Mouse (Mus musculus) forebrain, embryonic 14.5 days (tissue): ENCODE data around the gene Rassf5. TPM values are rescaled to one million over a fixed set of nuclear protein-coding genes. Genes with fewer than 3 reads are reported as not detected.
A peak's percentile ranks its signal among the peaks of the same experiment; 100 is the strongest.

Experiments
- ATAC-seq: fragments of 200-750 bp; cut with Nextera tagmentation; 2 replicates; pipeline ENCODE4 v1.8.0; 2017; ENCODE audit warnings: mild to moderate bottlenecking, moderate library complexity
- DNase-seq: peaks from one replicate; pipeline ENCODE4 v3.0.0-alpha.2; 2015; ENCODE audit warnings: low spot score
- H3K27ac ChIP-seq: fragments of 300-500 bp; sonication (generic); 2 replicates; pipeline ENCODE4 v1.5.1; 2014; ENCODE audit warnings: low read depth, mild to moderate bottlenecking, control low read depth, low read length, moderate library complexity
- H3K27me3 ChIP-seq: fragments of 300-500 bp; sonication (generic); replicated peaks from 2 replicates; pipeline ENCODE4 v1.6.1; 2014; ENCODE audit warnings: low read length, control low read depth, mixed read lengths; ENCODE audit not compliant: control insufficient read depth, insufficient read depth
- H3K36me3 ChIP-seq: fragments of 300-500 bp; sonication (generic); 2 replicates; pipeline ENCODE4 v1.6.1; 2014; ENCODE audit warnings: low read length, control low read depth; ENCODE audit not compliant: control insufficient read depth, insufficient read depth
- H3K4me1 ChIP-seq: fragments of 300-500 bp; sonication (generic); 2 replicates; pipeline ENCODE4 v1.6.1; 2014; ENCODE audit warnings: antibody characterized with exemption, low read length, control low read depth; ENCODE audit not compliant: control insufficient read depth, insufficient read depth
- H3K4me2 ChIP-seq: fragments of 300-500 bp; sonication (generic); 2 replicates; pipeline ENCODE4 v1.6.1; 2014; ENCODE audit warnings: mild to moderate bottlenecking, control low read depth, low read length
- H3K4me3 ChIP-seq: fragments of 300-500 bp; sonication (generic); 2 replicates; pipeline ENCODE4 v1.5.1; 2014; ENCODE audit warnings: low read depth, low read length, control low read depth
- H3K9ac ChIP-seq: fragments of 300-500 bp; sonication (generic); 2 replicates; pipeline ENCODE4 v1.6.1; 2014; ENCODE audit warnings: mild to moderate bottlenecking, low read length, control low read depth, moderate library complexity
- H3K9me3 ChIP-seq: fragments of 300-500 bp; sonication (generic); replicated peaks from 2 replicates; pipeline ENCODE4 v1.6.1; 2016; ENCODE audit warnings: low read length, control low read depth, mixed read lengths; ENCODE audit not compliant: control insufficient read depth
- WGBS: fragments of 180-500 bp; shearing (Covaris S2); extraction: QIAGEN DNeasy Blood & Tissue Kit; methylation state at CpG from one replicate; pipeline ENCODE4 v1.1.7; 2014; 5-methylcytosine and 5-hydroxymethylcytosine counted together
- polyA plus RNA-seq: library from polyadenylated mRNA; unstranded; fragments of >200 nt; fragmentation: Nextera tagmentation; extraction: Ambion mirVana; gene quantifications from 2 replicates; pipeline ENCODE4 v1.2.1, GENCODE M21; 2014

The Rassf5 gene
- polyA plus RNA-seq, 1 experiment from 2014 or later, result 1.0 TPM

GRCm38 (mm10) chr1:131207531-131207930 lies 37.5 kb downstream of the Rassf5 start:
- H3K4me3 ChIP-seq, result no peak overlapping the region
- ATAC-seq, result peak; percentile 71
- 5% methylated on average over 5 of the region's 5 CpGs for WGBS
- DNase-seq, result peak; percentile 78
- H3K9me3 ChIP-seq, result no peaks in the 10 kb centered on the region
- H3K27ac ChIP-seq, result no peak overlapping the region
- H3K27me3 ChIP-seq, result no peaks in the 10 kb centered on the region
- no peak overlapping the region for H3K9ac ChIP-seq
- H3K4me2 ChIP-seq, result no peak overlapping the region
- H3K36me3 ChIP-seq, result no peaks in the 10 kb centered on the region
- no peaks in the 10 kb centered on the region for H3K4me1 ChIP-seq

GRCm38 (mm10) chr1:131206342-131206741 lies 38.7 kb downstream of the Rassf5 start:
- no peaks in the 10 kb centered on the region for H3K36me3 ChIP-seq
- H3K4me2 ChIP-seq, result no peak overlapping the region
- H3K27me3 ChIP-seq, result no peaks in the 10 kb centered on the region
- H3K4me1 ChIP-seq, result no peaks in the 10 kb centered on the region
- WGBS, result 87% methylated on average over 5 of the region's 5 CpGs
- H3K9me3 ChIP-seq, result no peaks in the 10 kb centered on the region
- H3K4me3 ChIP-seq, result no peak overlapping the region
- DNase-seq (no peak), ATAC-seq (no peak)
- H3K9ac ChIP-seq, result no peak overlapping the region
- H3K27ac ChIP-seq, result no peak overlapping the region

GRCm38 (mm10) chr1:131204461-131204860 lies 40.6 kb downstream of the Rassf5 start:
- no peak for ATAC-seq
- H3K27ac ChIP-seq, result no peak overlapping the region
- no peaks in the 10 kb centered on the region for H3K27me3 ChIP-seq
- no peaks in the 10 kb centered on the region for H3K4me1 ChIP-seq
- H3K4me2 ChIP-seq, result no peak overlapping the region
- H3K36me3 ChIP-seq, result no peaks in the 10 kb centered on the region
- H3K9ac ChIP-seq, result no peak overlapping the region
- no peak overlapping the region for H3K4me3 ChIP-seq
- no peak for DNase-seq
- WGBS, result 90% methylated on average over 8 of the region's 8 CpGs
- no peaks in the 10 kb centered on the region for H3K9me3 ChIP-seq

- ATAC-seq (no peak), DNase-seq (no peak)
- no peaks in the 10 kb centered on the region for H3K36me3 ChIP-seq
- 80% methylated on average over 4 of the region's 4 CpGs for WGBS
- H3K27me3 ChIP-seq, result no peaks in the 10 kb centered on the region
- no peaks in the 10 kb centered on the region for H3K9me3 ChIP-seq
- no peak overlapping the region for H3K27ac ChIP-seq
- H3K4me2 ChIP-seq, result no peak overlapping the region
- no peaks in the 10 kb centered on the region for H3K4me1 ChIP-seq
- H3K4me3 ChIP-seq, result no peak overlapping the region
- H3K9ac ChIP-seq, result no peak overlapping the region
These were observed 43.7 kb downstream of the Rassf5 start for GRCm38 (mm10) chr1:131201391-131201790.

GRCm38 (mm10) chr1:131200588-131200987 lies 44.5 kb downstream of the Rassf5 start:
- no peak overlapping the region for H3K4me2 ChIP-seq
- no peak overlapping the region for H3K9ac ChIP-seq
- H3K27me3 ChIP-seq, result no peaks in the 10 kb centered on the region
- no peaks in the 10 kb centered on the region for H3K4me1 ChIP-seq
- DNase-seq (peak; percentile 9), ATAC-seq (no peak)
- 66% methylated on average over 10 of the region's 10 CpGs for WGBS
- H3K36me3 ChIP-seq, result no peaks in the 10 kb centered on the region
- no peak overlapping the region for H3K27ac ChIP-seq
- no peak overlapping the region for H3K4me3 ChIP-seq
- H3K9me3 ChIP-seq, result no peaks in the 10 kb centered on the region

GRCm38 (mm10) chr1:131199976-131200375 lies 45.1 kb downstream of the Rassf5 start:
- Histone ChIP-seq H3K4me2 (no peak overlapping the region), H3K27me3 (no peaks in the 10 kb centered on the region), H3K9me3 (no peaks in the 10 kb centered on the region), H3K4me3 (no peak overlapping the region), H3K9ac (no peak overlapping the region), H3K36me3 (no peaks in the 10 kb centered on the region), H3K27ac (no peak overlapping the region), H3K4me1 (no peaks in the 10 kb centered on the region)
- ATAC-seq (0 out of 2 replicates have a peak, but pooled peaks have one; percentile 29), DNase-seq (no peak)
- 59% methylated on average over 12 of the region's 12 CpGs for WGBS

- no peaks in the 10 kb centered on the region for H3K9me3 ChIP-seq
- ATAC-seq (no peak), DNase-seq (no peak)
- H3K4me3 ChIP-seq, result no peak overlapping the region
- no peak overlapping the region for H3K27ac ChIP-seq
- H3K27me3 ChIP-seq, result no peaks in the 10 kb centered on the region
- no peak overlapping the region for H3K9ac ChIP-seq
- H3K4me1 ChIP-seq, result no peaks in the 10 kb centered on the region
- no peaks in the 10 kb centered on the region for H3K36me3 ChIP-seq
- 80% methylated on average over 18 of the region's 18 CpGs for WGBS
- H3K4me2 ChIP-seq, result no peak overlapping the region
These were observed 45.8 kb downstream of the Rassf5 start for GRCm38 (mm10) chr1:131199118-131199821.

- Histone ChIP-seq H3K4me2 (no peak overlapping the region), H3K4me3 (no peak overlapping the region), H3K9ac (no peak overlapping the region), H3K4me1 (no peaks in the 10 kb centered on the region), H3K27me3 (no peaks in the 10 kb centered on the region), H3K9me3 (no peaks in the 10 kb centered on the region), H3K36me3 (no peaks in the 10 kb centered on the region), H3K27ac (no peak overlapping the region)
- no peak for DNase-seq
- no peak for ATAC-seq
- 79% methylated on average over 9 of the region's 9 CpGs for WGBS
These were observed 46.6 kb downstream of the Rassf5 start for GRCm38 (mm10) chr1:131198417-131198960.

- Histone ChIP-seq H3K9me3 (no peaks in the 10 kb centered on the region), H3K4me2 (no peak overlapping the region), H3K27me3 (no peaks in the 10 kb centered on the region), H3K27ac (no peak overlapping the region), H3K4me1 (no peaks in the 10 kb centered on the region), H3K9ac (no peak overlapping the region), H3K4me3 (no peak overlapping the region), H3K36me3 (no peaks in the 10 kb centered on the region)
- ATAC-seq, result no peak
- no peak for DNase-seq
- 55% methylated on average over 2 of the region's 2 CpGs for WGBS
These were observed 49.0 kb downstream of the Rassf5 start for GRCm38 (mm10) chr1:131196107-131196506.
